Mouse (Mus musculus) T-cell, adult 2 months (primary cell): Measurements from ENCODE around the gene Gm17660.
"Not testable (repeated sequence)": the region's sequence is repeated elsewhere in the genome, so short reads cannot be mapped to it uniquely, and the experiment has no call there.

Experiments used
- DNase-seq: peaks from one replicate; pipeline ENCODE4 v3.0.0; 2022; ENCODE audit warnings: low spot score

Gm17660 gene

DNA sequence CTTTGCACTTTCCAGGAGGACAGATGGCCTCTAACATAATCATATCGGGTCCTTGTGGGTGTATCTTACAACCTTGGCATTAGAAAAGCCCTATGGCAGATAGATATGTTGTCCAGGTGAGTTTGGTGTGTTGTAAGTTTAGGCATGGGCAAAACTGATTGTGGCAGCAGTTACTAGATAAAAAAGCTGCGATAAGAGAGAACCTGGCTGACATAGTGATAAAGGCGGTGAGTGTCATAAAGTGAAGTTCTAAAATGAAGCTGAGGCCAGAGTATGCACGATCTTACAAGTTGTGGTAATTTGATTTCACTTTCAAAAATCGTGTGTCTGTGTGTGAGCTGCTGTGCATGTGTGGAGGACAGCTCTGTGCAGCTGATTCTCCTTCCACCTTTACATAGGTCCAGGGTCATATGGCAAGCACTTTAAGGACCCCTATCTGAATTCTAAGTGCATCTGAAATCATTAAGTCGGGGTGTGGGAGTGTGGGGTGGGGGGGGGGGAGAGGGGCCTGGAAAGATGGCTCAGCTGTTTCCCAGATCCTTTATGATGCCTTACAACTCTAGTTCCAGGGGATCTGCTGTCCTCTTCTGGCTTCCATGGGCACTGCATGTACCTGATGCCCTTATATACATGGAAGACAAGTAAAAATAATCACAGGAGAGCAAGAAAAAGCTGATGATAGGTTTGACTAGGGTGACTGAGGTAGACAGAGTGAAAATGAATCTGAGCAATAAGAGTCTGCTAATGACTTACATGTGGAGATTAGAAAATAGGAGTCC lies 38.1 kb downstream of the Gm17660 start:
- DNase-seq: no peak

DNA sequence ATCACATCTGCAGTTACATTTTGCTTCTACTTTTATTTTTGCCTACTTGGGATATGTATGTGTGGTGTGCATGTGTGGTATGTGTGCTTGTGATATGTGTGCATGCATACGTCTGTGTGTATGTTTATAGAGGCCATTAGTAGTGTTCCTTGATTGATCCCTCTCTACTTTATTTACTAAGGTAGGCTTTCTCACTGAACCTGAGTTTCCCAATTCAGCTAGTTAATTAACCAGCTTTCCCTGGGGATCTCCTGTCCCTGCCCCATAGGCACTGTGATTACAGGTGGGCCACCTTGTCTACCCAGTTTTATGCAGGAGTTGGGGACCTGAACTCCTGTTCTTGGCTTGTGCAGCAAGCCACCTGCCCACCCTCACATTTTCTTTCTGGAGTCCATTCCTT lies 40.7 kb downstream of the Gm17660 start:
- no peak for DNase-seq

DNA sequence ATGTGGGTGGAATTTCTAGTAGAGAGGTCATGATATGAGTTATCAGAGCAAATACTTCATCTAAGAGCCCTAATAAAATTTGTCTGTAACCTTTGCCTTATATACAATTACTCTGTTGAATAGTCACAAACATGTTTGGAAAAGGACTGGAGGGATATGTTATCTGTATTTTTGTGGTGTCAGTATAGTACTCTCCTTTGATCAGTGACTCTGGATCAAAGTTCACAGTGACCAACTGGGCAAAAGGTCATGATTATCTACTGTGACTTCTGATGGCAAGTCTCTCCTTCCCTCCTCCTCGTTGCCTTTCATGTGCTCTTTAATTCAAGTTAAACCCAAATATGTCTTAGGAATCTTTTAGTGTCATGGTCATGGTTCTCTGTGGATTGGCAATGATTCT lies 41.6 kb downstream of the Gm17660 start:
- no peak for DNase-seq

DNA sequence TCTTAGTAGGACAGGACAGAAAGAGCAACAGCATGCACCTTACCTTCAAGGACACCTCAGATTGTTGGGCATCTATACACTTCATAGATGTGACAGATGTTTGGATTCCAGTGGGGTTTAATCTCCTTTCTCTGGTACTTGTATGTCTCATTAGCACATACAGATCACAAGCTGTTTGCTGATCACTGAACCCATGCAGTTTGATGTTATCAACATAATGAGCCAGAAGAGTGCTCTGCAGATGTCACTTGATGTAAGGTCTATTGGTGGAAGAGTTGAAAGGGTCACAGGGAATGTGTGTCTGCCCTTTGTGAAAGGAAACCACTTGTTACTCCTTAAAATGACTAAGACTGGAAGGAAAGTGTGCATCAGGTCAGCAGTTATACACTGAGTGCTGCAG lies 42.3 kb downstream of the Gm17660 start:
- no peak for DNase-seq

DNA sequence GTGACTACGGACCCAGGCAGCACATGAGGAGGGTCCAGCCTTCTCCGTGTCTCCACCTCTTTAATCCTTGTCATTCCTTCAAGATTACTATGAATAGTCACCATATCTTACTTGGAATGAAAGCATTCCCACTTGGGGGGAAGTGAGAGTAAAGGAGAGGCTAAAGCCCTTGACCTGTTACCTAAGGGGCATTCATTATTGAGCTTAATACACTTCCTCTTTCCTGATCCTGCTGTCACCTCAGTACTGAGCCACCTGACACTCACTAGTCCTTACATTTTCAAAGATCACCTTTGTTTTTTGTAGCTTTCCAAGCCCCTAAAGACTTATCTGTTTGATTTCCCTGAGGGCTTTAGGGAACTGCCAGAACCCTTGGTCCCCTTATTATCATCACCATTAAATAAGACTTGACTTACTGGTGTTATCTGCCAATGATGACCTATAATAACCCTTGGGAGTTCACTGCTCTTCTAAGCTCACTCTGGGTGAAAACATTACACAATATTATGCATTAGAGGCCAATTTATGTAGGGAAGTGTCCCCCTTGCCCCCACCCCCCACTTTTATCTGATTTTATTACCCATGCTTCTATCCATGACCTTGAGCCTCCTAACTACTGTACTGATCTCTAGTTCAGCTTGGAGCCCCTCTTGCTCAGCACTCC lies 44.8 kb downstream of the Gm17660 start:
- no peak for DNase-seq

DNA sequence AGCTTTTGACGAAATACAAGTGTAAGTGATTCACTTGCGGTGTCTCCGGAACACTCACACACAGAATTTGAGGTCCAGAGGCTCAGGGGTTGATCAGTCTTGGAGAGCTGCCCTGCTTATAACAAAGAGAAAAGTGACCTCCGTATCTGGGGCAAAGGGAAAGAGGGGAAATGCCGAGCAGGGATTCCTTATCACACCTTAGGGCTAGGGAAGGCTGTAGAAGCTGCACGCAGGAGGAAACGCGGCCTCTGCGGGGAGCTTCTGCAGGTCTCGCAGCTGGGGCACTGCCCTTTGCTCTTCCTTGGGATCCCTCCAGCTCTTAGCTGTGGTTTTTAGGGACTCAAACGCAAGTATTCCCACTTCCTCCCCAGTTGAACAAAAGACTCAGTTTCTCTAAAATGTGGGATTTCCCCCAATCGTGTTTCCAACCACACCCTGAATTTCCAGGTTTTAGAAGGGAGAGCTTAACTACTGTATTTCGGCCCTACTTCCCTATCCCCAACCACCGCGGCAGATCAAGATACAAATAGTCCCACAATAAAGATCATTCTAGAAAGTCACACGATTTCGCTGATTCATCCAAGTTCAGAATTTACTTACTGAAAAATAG lies 52.1 kb downstream of the Gm17660 start:
- no peak for DNase-seq

DNA sequence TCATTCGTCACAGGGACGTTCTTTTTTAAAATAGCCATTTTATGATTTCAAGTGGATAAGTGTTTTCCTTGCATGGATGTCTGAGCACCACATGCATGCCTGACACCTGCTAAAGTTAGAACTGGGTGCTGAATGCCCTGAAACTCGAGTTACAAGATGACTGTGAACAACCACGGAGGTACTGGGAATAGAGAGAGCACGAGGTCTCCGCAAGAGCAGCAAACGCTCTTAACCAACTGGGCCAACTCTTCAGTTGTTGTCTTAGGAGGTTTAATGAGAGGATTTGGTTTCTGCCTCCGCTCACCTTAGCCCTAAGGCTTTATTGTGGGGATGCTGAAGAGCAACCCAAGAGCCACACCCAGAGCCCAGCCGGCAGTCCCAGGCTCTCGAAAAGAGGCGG lies 52.6 kb downstream of the Gm17660 start:
- DNase-seq: no peak

DNA sequence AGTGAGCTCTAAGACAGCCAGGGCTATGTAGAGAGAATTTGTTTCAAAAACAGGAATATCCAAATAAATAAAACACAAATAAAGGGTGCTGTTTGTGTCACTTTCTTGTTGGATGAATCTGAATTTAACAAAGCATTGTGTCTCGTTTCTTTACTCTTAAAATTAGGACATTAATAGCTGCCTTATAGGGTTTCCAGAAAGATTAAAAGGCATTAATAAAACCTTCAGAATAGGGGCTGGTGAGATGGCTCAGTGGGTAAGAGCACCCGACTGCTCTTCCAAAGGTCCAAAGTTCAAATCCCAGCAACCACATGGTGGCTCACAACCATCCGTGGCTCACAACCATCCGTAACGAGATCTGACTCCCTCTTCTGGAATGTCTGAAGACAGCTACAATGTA lies 53.2 kb downstream of the Gm17660 start:
- not testable (repeated sequence) for DNase-seq

DNA sequence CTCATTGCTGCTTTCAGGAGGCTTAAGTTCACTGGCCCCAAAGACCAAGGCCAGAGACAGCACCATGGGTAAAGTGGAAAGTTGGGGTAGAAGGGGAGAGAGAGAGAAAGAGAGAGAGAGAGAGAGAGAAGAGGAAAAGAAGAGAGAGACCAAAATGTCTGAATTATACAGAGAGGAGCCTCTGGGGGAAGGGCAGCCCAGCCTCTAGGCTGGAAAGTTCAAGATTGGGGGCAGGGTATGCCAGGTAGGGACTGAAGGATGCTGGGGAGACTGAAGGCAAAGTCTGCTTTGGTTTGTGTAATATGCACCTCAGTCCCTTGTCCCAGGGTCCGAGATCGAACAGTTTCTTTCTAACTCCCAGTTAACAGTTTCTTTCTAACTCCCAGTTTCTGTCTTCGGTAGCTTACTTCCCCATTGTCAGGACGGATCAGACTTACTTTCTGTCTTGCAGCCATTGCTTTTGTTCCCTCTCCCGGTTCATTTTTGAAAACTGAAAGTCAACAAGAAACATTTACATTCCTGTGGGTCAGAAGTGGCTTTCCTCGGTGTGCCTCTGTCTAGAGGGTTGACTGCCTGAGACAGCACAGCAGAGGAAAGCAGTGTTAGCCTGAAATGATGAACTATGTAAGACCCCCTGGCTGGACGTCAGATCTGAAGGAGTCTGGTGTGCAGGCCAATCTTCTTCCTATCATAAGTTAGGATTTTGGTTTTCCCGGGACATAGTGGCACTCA lies 54.0 kb downstream of the Gm17660 start:
- no peak for DNase-seq

DNA sequence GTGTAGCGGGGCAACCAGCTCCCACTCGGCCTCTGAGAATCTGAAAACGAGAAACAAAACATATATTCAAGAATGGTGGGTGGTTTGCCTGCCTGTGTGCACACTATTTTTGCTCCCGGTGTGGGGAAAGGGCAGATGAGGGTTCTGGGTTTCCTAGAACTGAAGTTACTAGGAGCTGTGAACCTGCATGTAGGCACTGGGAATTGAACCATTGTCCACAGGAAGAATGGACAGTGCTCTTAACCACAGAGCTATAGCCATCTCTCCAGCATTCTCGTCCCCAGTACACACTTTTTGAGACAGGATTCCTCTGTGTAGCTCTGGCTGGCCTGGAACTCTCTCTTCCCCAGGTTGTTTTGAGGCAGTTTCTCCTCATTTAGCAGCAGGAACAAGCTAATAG lies 54.9 kb downstream of the Gm17660 start:
- no peak for DNase-seq

DNA sequence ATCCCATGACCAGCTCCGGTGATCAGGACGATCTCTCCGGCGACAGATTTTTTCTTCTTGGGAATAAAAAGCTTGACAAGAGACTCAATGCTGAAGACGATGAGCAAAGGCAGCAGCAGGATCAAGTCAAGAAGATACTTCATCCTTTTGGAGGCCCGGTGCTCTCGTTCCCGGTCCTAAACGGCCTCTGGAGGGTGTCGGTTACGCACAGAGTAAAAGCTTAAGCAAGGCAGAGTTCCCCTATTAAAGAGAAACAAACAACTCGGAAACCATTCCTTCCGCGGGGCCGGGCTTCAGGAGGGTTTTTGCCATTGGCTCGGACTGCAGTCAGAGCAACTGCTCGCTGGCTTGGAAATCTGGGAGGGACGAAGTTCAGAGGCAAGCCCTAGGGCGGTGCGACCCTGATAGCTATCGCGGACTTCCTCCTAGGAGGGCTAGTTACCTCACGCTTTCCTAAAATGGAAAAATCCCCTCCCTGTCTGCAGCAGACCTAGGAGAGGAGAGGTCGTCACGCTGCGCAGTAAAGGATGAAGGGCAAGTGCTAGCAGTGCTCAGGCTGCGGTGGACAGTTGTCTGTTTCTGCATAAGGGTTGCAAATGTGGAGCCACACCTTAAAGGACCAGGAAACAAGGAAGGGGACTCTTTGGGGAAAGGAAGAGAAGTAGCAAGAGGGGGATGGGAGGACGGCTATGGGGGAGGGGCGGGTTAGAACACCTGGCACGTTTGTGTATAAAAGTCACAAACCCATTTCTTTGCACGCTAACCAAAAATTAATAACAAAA lies 55.6 kb downstream of the Gm17660 start, which contains the start of gene Hsd17b11:
Hsd17b11 (minus strand) TSS at position 323 of the 782 bp plus-strand sequence.
- DNase-seq: peak; percentile 55
